Mouse (Mus musculus) embryonic fibroblast, embryonic 13.5 days (primary cell): Measurements from ENCODE around the gene Notch3.

Experiments used
- CTCF ChIP-seq: IDR thresholded peaks from 2 replicates; pipeline ENCODE4 v1.5.1; 2011; ENCODE audit warnings: mild to moderate bottlenecking, control low read depth, low read length, moderate library complexity, borderline replicate concordance; ENCODE audit not compliant: insufficient read depth
- POLR2A ChIP-seq: IDR thresholded peaks from 2 replicates; pipeline ENCODE4 v1.6.1; 2011; ENCODE audit warnings: low read depth, mild to moderate bottlenecking, control low read depth, low read length, moderate library complexity

DNA sequence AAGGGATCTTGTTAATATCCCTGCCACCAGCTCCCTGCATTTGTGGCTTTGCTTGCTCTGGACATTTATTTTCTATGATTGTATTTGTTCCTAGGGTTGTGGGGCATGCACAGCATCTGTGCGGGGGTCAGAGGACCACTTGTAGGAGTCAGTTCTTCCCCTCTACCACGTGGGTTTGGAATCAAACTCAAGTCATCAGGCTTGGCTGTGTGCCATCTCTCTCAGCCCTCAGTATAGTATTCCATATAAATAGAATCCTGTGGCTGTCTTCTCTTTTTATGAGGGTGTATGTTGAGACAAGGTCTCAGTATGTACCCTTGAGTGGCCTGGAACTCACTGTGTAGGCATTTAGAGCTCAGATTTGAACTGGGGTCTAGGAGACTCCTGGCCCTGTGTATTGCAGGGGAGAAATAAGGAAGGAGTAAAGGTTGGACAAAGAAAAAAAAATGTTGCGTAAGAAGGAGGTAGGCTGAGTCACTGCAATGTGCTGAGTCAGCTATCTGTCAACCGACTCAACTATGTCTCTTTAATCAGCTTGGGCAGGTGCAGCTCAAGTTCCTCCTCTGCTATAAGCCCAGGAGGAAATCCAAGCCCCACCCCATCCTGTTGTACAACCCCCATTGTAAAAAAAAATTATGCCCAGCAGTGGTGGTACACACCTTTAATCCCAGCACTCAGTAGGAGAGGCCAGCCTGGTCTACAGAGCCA lies 3.0 kb upstream of the Notch3 start:
- TF ChIP-seq CTCF (no peak), POLR2A (no peak)
